Mouse (Mus musculus): ENCODE results near the gene Mcfd2. TPM values are rescaled to one million over a fixed set of nuclear protein-coding genes. Genes with fewer than 3 reads are reported as not detected.

Gene Mcfd2
- total and polyA plus RNA-seq, 2 experiments from 2014 or later: 35.5 to 38.0 TPM

- TF ChIP-seq CTCF (IDR thresholded peaks at IDR 0.05): no peak
- no peaks in the 10 kb centered on the region for H3K9me3 ChIP-seq (ENCODE audit: low read length)
- H3K9ac ChIP-seq (replicated peaks; ENCODE audit: low read length, poor library complexity, severe bottlenecking): no peak overlapping the region
- H3K4me1 ChIP-seq (ENCODE audit: insufficient read depth, low read length): no peaks in the 10 kb centered on the region
- no peaks in the 10 kb centered on the region; the same call in 1 of the 2 replicates for H3K27me3 ChIP-seq (ENCODE audit: insufficient read depth, low read length)
- no peak overlapping the region for H3K4me2 ChIP-seq (ENCODE audit: low read depth, low read length, poor library complexity, severe bottlenecking)
- DNase-seq (ENCODE audit: low spot score) (no peak), ATAC-seq (ENCODE audit: low FRiP score) (no peak)
- no peaks in the 10 kb centered on the region for H3K36me3 ChIP-seq (ENCODE audit: insufficient read depth, low read length)
- H3K27ac ChIP-seq (ENCODE audit: low read depth, low read length): no peak overlapping the region
- WGBS: 86% methylated on average over 5 of the region's 5 CpGs
- H3K4me3 ChIP-seq (ENCODE audit: low read depth, low read length): no peak overlapping the region
Observed at GRCm38 (mm10) chr17:87293125-87293524, 27.4 kb upstream of the Mcfd2 start.

- Histone ChIP-seq H3K27me3 (ENCODE audit: insufficient read depth, low read length) (peaks cover 3% of the 10 kb centered on the region; the same call in 1 of the 2 replicates), H3K27ac (ENCODE audit: low read depth, low read length) (no peak overlapping the region), H3K4me2 (ENCODE audit: low read depth, low read length, poor library complexity, severe bottlenecking) (no peak overlapping the region), H3K9me3 (ENCODE audit: low read length) (no peaks in the 10 kb centered on the region), H3K4me3 (ENCODE audit: low read depth, low read length) (no peak overlapping the region), H3K9ac (replicated peaks; ENCODE audit: low read length, poor library complexity, severe bottlenecking) (no peak overlapping the region), H3K4me1 (ENCODE audit: insufficient read depth, low read length) (no peaks in the 10 kb centered on the region), H3K36me3 (ENCODE audit: insufficient read depth, low read length) (no peaks in the 10 kb centered on the region)
- no peak for ATAC-seq (ENCODE audit: low FRiP score)
- TF ChIP-seq CTCF (IDR thresholded peaks at IDR 0.05): no peak
- DNase-seq (ENCODE audit: low spot score): no peak
- 84% methylated on average over 5 of the region's 5 CpGs for WGBS
Observed at GRCm38 (mm10) chr17:87291782-87292181, 26.0 kb upstream of the Mcfd2 start.

GRCm38 (mm10) chr17:87291037-87291436 lies 25.3 kb upstream of the Mcfd2 start:
- no peaks in the 10 kb centered on the region for H3K4me1 ChIP-seq (ENCODE audit: insufficient read depth, low read length)
- 96% methylated on average over 7 of the region's 7 CpGs for WGBS
- no peak for ATAC-seq (ENCODE audit: low FRiP score)

GRCm38 (mm10) chr17:87289367-87289766 lies 23.6 kb upstream of the Mcfd2 start:
- H3K27me3 ChIP-seq (ENCODE audit: insufficient read depth, low read length): peaks cover 5% of the 10 kb centered on the region; the same call in 1 of the 2 replicates
- TF ChIP-seq CTCF (IDR thresholded peaks at IDR 0.05): no peak
- H3K9me3 ChIP-seq (ENCODE audit: low read length): no peaks in the 10 kb centered on the region
- no peak overlapping the region for H3K27ac ChIP-seq (ENCODE audit: low read depth, low read length)
- no peak overlapping the region for H3K9ac ChIP-seq (replicated peaks; ENCODE audit: low read length, poor library complexity, severe bottlenecking)
- no peak overlapping the region for H3K4me2 ChIP-seq (ENCODE audit: low read depth, low read length, poor library complexity, severe bottlenecking)
- ATAC-seq (ENCODE audit: low FRiP score) (no peak), DNase-seq (ENCODE audit: low spot score) (no peak)
- H3K36me3 ChIP-seq (ENCODE audit: insufficient read depth, low read length): no peaks in the 10 kb centered on the region
- 82% methylated on average over 5 of the region's 5 CpGs for WGBS
- no peaks in the 10 kb centered on the region for H3K4me1 ChIP-seq (ENCODE audit: insufficient read depth, low read length)
- H3K4me3 ChIP-seq (ENCODE audit: low read depth, low read length): no peak overlapping the region

More at GRCm38 (mm10) chr17:87291037-87291436, 25.3 kb upstream of the Mcfd2 start:
- H3K9me3 ChIP-seq (ENCODE audit: low read length): no peaks in the 10 kb centered on the region
- no peak overlapping the region for H3K4me3 ChIP-seq (ENCODE audit: low read depth, low read length)
- H3K27ac ChIP-seq (ENCODE audit: low read depth, low read length): no peak overlapping the region
- H3K36me3 ChIP-seq (ENCODE audit: insufficient read depth, low read length): no peaks in the 10 kb centered on the region
- DNase-seq (ENCODE audit: low spot score): no peak
- no peak overlapping the region for H3K4me2 ChIP-seq (ENCODE audit: low read depth, low read length, poor library complexity, severe bottlenecking)
- TF ChIP-seq CTCF (IDR thresholded peaks at IDR 0.05): no peak
- no peak overlapping the region for H3K9ac ChIP-seq (replicated peaks; ENCODE audit: low read length, poor library complexity, severe bottlenecking)
- H3K27me3 ChIP-seq (ENCODE audit: insufficient read depth, low read length): peaks cover 5% of the 10 kb centered on the region; the same call in 1 of the 2 replicates

GRCm38 (mm10) chr17:87288131-87288530 lies 22.4 kb upstream of the Mcfd2 start:
- H3K9me3 ChIP-seq (ENCODE audit: low read length): no peaks in the 10 kb centered on the region
- no peak overlapping the region for H3K27ac ChIP-seq (ENCODE audit: low read depth, low read length)
- ATAC-seq (ENCODE audit: low FRiP score): no peak
- DNase-seq (ENCODE audit: low spot score): no peak
- TF ChIP-seq CTCF (IDR thresholded peaks at IDR 0.05): no peak
- H3K4me1 ChIP-seq (ENCODE audit: insufficient read depth, low read length): no peaks in the 10 kb centered on the region; the same call in 1 of the 2 replicates
- no peak overlapping the region for H3K4me2 ChIP-seq (ENCODE audit: low read depth, low read length, poor library complexity, severe bottlenecking)
- 0 out of 2 replicates have a peak overlapping the region, but pooled peaks have one; percentile 1 for H3K9ac ChIP-seq (replicated peaks; ENCODE audit: low read length, poor library complexity, severe bottlenecking)
- no peaks in the 10 kb centered on the region for H3K36me3 ChIP-seq (ENCODE audit: insufficient read depth, low read length)
- 24% methylated on average over 12 of the region's 12 CpGs for WGBS
- H3K27me3 ChIP-seq (ENCODE audit: insufficient read depth, low read length): peaks cover 5% of the 10 kb centered on the region; the same call in 1 of the 2 replicates
- no peak overlapping the region for H3K4me3 ChIP-seq (ENCODE audit: low read depth, low read length)

GRCm38 (mm10) chr17:87287197-87287777 lies 21.6 kb upstream of the Mcfd2 start:
- Histone ChIP-seq H3K27ac (ENCODE audit: low read depth, low read length) (no peak overlapping the region), H3K27me3 (ENCODE audit: insufficient read depth, low read length) (peaks cover 5% of the 10 kb centered on the region; the same call in 1 of the 2 replicates), H3K4me1 (ENCODE audit: insufficient read depth, low read length) (no peaks in the 10 kb centered on the region; the same call in 1 of the 2 replicates), H3K9me3 (ENCODE audit: low read length) (no peaks in the 10 kb centered on the region), H3K4me3 (ENCODE audit: low read depth, low read length) (no peak overlapping the region), H3K9ac (replicated peaks; ENCODE audit: low read length, poor library complexity, severe bottlenecking) (no peak overlapping the region), H3K4me2 (ENCODE audit: low read depth, low read length, poor library complexity, severe bottlenecking) (no peak overlapping the region), H3K36me3 (ENCODE audit: insufficient read depth, low read length) (no peaks in the 10 kb centered on the region)
- TF ChIP-seq CTCF (IDR thresholded peaks at IDR 0.05): no peak
- ATAC-seq (ENCODE audit: low FRiP score): no peak
- 57% methylated on average over 8 of the region's 8 CpGs for WGBS
- no peak for DNase-seq (ENCODE audit: low spot score)
